Mouse (Mus musculus) left cerebral cortex, postnatal 25 days (tissue): ENCODE data around the gene Bzw1. TPM values are rescaled to one million over a fixed set of nuclear protein-coding genes. Genes with fewer than 3 reads are reported as not detected.

Experiments used
- DNase-seq, 2 experiments: peaks; one replicate each; pipeline ENCODE4 v3.0.0; 2022; ENCODE audit warnings: low spot score in 2 of 2, mixed read lengths in 1 of 2
- intact Hi-C: fragments of 180-260 bp; cut with DNase I; formaldehyde crosslinking; loops from one replicate; pipeline ENCODE4 v1.15.1; 2025
- total RNA-seq, 2 experiments: library from RNA; stranded (reverse); gene quantifications; 2 replicates each; pipeline ENCODE4 v1.2.3; 2021

Gene Bzw1
- total RNA-seq, 2 experiments from 2014 or later, result 164 to 173 TPM

DNA sequence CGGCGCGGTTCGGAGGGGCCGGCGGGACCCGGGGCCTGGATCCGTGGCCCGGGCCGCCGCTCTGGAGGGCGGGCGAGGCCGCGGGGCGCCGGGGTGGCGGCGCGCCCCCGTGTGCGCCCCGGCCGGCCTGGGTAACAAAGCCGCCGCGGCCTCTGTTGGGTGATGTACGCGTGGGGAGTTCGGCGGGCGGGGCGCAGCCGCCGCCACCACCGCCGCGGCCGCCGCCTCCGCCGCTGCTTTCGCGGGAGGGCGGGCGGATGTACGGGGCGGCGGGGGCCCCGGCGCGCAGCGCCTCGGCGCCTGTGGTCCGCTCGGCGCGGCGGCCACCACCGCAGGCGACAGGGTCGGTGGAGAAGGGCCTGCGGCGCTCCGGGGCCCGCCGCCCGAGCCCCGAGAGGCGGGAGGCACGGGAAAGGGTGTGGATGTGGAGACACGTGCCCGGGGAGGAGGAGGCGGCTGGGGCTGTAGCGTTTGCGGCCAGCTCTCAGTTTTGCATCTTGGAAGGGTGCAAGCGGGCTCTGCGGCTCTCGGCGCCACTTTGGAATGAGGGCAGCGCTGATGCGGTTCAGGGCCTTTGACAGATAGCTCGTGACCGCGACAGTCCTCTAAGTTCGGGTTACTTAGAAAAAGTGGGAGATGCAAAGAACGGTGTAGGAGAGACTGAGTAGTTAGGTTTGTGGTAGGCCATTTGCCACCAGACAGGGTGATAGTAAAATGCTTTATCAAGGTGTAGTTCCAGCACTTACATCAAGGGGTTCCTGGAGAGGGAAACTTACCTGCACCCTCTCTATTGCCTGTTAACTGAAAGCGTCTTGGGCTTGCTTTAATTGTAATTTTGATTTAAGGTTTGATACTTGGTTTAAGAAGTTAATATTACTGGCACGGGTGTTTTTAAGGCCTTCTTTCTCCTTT, 842 bp downstream of the Bzw1 start:
- peak; percentile 56 to 66 for DNase-seq
- intact Hi-C loops, result loop anchor here (2.0 to 10.0 kb wide), 2 partner anchors 51 to 969 kb away; partner anchors contain the start of genes Nif3l1 and Ppil3

DNA sequence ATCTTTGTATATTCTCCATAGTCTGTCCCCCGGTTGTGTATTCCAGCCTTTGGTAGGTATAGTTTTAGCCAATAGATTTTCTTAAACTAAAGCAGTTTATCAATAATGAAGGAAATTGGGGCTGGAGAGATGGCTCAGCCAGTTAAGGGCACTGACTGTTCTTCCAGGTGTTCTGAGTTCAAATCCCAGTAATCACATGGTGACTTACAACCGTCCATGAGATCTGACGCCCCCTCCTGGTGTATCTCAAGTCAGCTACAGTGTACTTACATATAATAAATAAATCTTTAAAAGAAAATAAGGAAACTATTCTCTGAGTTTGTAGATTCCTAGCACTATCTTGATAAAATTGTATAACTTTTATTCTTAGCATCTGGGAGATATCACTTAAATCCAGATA, 2.6 kb downstream of the Bzw1 start:
- DNase-seq, result no peak
- intact Hi-C loops, result loop anchor here (10.0 kb wide), 1 partner anchor 971 kb away; no protein-coding TSS in a partner anchor

DNA sequence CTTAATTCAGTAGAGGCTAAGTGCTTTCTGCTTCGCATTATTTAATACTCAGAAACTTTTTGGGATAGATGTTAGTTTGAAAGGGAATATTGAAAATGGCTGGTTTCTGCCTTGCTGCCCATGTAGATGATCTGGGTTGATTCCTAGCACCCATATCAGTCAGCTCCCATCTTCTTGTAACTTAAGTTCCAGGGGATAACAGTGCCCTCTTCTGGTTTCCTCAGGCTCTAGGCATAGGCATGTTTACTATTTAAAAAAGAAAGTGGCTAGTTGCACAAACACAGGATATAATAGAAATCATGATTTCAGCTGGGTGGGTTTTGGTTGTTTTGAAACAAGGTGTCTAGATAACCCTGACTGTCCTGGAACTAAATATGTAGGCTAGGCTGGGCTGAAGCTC, 3.5 kb downstream of the Bzw1 start:
- no peak for DNase-seq
- intact Hi-C loops, result loop anchor here (10.0 kb wide), 1 partner anchor 971 kb away; no protein-coding TSS in a partner anchor

DNA sequence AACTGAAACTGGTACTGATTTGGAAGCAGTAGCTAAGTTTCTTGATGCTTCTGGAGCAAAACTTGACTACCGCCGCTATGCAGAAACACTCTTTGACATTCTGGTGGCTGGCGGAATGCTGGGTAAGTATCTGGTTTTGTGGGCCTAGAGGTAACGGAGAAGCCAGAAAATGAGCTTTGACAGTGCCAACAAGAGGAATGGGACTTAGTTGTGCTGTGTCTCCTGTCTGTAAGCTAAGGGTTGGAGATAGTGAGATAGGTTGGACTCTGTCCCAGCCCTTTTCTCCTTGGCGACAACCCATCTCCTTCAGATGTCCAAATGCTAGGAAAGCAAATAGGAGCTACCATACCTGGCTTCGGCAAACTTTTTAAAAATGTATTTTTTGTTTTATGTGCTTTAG, 5.0 kb downstream of the Bzw1 start:
- DNase-seq, result no peak
- intact Hi-C loops, result loop anchor here (10.0 kb wide), 1 partner anchor 973 kb away; no protein-coding TSS in a partner anchor

DNA sequence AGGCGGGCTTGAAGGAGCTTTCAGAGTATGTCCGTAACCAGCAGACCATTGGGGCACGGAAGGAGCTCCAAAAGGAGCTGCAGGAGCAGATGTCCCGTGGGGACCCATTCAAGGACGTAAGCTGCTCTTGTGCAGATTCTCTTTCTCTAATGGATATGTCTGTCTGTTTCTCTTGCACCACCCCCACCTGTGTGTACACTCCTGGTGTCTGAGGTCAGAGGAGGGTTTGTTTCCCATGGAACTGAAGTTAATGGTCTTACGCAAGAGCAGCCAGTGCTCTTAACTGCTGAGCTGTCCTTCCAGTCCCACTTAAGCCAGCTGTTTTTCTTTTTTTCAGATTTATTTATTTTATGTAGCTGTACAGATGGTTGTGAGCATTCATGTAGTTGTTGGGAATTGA, 8.7 kb downstream of the Bzw1 start:
- intact Hi-C loops, result no loop called here
- no peak for DNase-seq

DNA sequence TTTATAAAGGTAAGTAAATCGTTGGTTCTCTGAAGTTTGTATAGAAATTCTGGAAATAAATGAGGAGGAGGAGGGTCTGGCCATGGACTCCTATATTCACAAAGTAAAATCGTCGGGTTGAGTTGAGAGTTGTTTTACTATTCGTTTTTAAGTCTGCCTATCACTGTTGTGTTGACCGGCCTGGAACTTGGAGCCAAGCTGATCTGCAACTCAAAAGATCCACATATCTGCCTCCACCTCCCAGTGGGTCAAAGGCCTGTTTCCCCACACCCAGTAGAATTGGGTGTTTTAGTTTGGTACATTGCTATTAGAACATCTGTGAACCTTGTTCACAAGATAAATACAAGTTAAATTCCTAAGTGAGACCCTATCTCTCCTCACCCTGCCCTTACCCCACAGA, 11.0 kb downstream of the Bzw1 start:
- intact Hi-C loops, result loop anchor here (2.0 kb wide), 1 partner anchor 13 kb away; no protein-coding TSS in a partner anchor
- DNase-seq, result no peak

DNA sequence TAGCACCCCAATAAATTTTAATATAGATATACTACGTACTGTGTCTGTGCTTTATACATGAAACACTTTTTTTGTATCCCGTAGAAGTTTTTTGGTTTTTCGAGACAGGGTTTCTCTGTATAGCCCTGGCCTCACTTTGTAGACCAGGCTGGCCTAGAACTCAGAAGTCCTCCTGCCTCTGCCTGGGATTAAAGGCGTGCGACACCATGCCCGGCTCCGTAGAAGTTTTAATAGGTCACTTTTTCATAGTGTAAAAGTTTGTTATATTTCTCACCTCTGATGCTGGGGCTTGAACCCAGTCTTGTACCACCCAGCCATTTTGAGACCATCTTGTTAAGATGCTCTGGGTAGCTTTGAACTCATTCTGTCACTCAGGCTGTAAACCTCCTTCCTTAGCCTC, 14.6 kb downstream of the Bzw1 start:
- intact Hi-C loops, result no loop called here
- no peak for DNase-seq

DNA sequence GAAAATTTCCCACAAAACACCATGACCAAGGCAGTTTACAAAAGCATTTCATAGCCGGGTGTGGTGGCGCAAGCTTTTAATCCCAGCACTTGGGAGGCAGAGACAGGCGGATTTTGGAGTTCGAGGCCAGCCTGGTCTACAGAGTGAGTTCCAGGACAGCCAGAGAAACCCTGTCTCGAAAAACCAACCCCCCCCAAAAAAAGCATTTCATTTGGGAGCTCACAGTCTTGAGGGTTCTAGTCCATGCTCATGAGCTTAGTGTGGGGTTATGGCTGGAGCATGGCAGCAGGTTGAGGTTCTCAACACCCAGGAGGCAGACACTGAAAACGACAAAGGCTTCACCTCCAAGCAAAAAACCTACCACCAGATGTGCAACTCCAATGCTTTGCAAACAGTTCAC, 15.4 kb downstream of the Bzw1 start:
- intact Hi-C loops, result no loop called here
- DNase-seq, result no peak

DNA sequence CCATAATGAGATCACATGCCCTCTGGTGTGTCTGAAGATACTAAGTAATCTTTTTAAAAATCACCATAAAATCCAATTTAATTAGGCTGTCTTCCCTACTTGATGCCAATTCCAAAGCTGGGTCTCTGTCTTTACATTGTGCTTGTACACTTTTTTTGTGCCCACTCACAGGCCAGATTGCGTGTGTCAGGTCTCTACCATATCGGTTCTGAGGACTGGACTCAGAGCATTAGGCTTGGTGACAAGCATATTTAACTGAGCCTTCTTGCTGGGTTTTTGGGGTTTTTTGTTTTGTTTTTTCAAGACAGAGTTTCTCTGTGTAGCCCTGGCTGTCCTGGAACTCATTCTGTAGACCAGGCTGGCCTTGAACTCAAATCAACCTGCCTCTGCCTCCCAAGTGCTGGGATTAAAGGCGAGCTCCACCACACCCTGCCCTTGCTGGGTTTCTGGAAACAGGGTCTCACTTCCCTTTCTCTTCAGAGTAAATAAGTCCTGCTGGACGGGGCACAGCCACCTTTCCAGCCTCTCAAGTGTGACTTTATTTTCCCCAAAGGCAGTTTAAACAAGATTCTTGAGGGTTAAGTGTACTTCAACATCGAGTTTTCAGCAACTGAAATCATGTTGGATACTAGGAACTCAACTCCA, 17.0 kb downstream of the Bzw1 start:
- DNase-seq, result no peak
- intact Hi-C loops, result no loop called here

DNA sequence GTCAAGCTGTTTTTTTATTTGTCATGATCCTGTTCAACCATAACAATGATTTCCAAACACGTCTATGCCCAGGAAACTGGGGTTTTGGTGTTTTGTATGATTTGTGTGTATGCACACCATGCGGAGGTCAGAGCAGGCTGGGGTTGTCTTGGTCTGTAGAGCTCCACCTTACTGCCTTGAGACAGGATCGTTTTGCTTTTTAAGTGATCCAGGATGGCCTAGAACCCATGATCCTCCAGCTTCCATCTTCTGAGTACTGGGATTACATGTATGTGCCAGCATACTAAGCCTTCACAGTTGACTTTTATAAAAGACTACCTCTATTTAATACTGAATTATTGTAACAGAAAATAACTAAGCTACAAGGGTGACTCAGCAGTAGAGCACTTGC, 17.5 kb downstream of the Bzw1 start:
- DNase-seq, result no peak

DNA sequence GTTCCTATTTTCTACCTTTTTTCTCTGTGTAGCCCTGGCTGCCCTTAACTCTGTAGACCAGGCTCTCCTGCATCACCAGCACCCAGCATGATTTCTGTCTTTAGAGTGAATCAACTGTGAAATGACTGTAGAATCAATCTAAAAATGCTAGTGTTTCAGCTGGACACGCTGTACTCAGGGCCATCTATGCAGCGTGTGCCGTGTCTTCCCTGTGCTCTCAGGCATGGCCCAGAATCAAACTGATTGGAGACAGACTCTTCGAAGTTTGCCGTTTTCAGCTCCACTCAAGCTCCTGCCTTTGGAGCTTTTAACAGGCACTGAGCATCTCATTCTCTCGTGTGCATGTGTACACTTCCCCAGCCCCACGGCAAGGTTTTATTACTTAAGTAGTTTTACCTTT, 18.1 kb downstream of the Bzw1 start:
- intact Hi-C loops, result no loop called here
- no peak for DNase-seq

More for the DNA sequence above, 17.5 kb downstream of the Bzw1 start:
- intact Hi-C loops, result no loop called here

DNA sequence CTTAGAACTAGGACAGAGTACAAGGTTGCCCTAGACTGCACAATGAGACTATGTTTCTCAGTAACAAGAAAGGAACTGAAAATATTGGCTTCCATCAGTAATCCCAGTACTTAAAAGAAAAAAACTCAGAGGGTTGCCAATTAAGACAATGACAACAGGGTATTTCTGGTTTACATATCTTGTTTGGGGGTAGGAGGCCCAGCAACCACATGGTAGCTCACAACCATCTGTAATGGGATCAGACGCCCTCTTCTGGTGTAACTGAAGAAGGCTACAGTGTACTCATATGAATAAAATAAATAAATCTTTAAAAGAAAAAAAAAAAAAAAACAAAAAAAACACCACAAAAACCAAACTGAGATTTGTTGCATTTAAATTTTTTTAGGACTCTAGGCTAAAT, 22.7 kb downstream of the Bzw1 start:
- intact Hi-C loops, result no loop called here
- DNase-seq, result no peak

DNA sequence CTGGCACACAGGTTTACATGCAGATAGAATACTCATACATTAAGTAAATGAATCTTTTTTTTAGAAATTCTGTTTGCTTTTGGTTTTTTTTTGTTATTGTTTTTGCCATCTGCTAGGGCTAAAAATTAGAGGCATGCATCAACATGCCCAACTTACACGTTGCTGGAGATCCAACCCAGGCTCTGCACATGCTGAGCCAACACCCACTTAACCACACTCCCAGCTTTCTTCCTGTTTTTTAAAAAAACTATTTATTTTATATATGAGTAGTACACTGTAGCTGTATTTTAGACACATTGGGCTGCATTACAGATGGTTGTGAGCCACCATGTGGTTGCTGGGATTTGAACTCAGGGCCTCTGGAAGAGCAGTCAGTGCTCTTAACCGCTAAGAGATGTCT, 23.4 kb downstream of the Bzw1 start:
- intact Hi-C loops, result loop anchor here (2.0 kb wide), 1 partner anchor 13 kb away; no protein-coding TSS in a partner anchor
- DNase-seq, result no peak

DNA sequence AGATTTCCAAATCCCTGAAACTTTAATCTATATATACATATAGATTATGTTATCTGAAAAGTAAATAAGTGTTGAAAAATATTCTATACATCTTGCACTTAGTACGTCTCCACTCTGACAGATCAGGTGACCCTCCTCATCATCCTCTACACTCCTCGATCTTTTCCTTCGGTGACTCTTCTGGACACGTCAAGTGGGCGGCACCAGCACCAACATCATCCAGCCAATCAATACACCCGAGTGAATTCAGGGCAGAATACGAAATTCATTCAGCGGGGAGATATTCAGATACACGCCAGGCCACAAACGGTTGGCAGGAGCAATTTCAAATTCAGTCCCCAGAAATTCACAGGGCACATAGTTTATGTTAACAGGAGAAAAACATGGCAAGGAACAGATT, 27.3 kb downstream of the Bzw1 start:
- DNase-seq, result no peak
- intact Hi-C loops, result no loop called here

DNA sequence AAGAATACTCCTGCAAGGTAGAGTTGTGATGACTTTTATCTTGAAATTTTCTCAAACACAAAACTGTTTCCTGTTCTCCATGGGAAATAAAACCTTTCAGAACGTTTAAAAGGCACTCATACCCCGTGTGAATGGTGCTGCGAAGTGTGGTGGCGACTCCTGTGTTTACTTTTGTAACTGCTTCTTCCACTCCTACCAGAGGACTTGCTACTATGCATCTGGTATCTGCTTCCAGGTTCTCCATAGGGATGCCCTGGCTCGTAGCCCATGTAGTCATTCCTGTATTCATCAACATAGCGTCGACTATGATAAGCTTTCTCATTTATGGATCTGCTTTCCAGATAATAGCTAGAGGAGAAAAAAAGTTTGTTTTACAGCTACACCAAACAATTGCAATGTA, 28.3 kb downstream of the Bzw1 start:
- peak in 1 of 2 experiments; percentile 17 for DNase-seq
- intact Hi-C loops, result no loop called here

DNA sequence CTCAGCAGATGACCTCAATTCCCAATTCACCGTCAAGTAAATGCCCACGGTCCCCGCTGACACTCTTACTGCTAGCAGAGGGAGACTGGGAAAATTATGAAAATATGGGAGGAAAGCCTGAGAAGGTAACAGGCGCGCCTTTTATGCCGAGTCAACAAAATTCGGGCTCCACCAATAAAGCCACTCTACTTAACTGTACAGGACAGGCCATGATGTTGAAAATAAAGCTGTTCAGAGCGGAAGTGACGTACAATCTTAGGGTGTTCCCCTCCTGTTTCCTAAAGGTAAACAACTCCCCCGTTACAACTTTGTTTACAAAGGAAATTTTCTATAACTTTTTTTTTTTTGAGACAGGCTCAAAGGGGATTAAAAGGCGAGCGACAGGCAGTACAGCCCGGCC, 30.2 kb downstream of the Bzw1 start:
- intact Hi-C loops, result no loop called here
- peak in 1 of 2 experiments; percentile 28 for DNase-seq

DNA sequence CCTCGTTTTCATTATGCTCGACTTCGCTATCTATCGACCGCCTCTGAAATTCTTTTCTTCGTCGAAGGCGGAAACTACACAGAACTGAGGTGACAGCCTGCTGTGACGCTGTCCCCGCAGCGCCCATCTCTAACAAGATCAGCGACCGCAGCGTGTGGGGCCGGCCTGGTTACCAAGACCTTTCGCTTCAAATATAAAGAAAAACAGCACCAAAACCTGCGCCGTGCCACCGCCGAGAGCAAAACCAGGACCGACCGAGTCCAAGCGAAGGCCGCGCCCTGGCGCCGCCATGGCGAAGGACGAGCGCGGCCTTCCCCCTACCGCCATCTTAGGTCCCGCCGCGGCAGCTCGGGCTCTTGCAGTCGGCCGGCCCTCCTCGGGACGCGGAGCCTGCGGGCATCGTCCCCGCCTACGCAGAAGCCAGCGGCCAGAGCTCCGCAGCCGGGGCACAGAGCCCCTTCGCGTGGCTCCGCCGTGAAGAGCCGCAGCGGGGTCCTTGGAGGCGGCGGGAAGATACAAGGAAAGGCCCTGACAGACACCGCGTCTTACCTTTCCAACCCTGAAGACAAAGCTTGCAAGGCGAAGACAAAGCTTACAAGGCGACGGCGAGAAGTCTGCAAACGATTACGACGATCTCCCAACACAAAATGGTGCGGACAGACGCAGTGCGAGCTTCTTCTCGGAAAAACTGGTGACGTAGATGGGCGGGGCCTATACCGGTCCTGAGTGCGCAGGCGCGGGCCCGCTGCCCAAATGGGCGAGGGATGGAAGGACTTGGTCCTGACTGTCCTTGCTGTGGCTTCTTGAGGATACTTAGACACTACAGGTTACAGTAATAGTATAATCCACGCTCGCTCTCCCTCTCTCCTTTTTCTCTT, 30.9 kb downstream of the Bzw1 start, which contains the start of gene Clk1:
Gene Clk1, minus strand, starts transcription at position 696 of the 878 bp plus-strand sequence.
- intact Hi-C loops, result no loop called here
- peak; percentile 94 to 97 for DNase-seq

DNA sequence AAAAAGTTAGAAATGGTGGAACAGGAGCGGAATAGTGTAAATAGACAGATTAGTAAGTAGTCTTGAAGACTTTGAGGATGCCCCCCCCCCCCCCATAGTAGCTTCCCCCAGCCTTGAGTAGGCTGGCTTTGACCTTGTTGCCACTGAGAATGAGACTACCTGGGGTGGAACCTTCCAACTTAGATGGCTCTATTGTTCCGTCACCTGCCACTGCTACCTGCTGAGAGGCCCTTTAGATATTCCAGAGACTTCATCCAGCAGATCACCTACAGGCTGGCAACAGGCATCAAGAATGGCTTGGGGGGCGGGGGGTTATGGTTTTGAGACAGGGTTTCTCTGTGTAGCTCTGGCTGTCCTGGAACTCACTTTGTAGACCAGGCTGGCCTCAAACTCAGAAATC, 31.9 kb downstream of the Bzw1 start:
- intact Hi-C loops, result no loop called here
- no peak for DNase-seq

DNA sequence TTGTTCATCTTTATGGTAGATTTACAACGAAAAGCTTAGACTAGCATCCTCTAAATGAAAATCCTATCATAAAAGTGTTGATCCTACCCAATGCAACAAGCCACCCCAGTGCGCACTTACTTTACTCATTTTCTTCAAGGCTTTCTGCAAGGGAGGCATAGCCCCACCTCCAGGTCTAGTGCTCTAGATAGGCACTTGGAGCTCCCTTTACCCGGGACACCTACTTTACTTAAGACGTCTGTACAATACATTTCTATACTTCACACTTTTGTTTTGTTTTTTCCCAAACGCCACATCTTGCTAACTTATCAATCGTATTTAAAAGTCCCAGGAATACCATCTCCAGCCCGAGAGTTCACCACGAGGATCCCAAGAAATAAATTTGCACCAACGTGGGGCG, 52.0 kb downstream of the Bzw1 start:
- DNase-seq, result no peak
- intact Hi-C loops, result loop anchor here (2.0 kb wide), 1 partner anchor 52 kb away; the partner anchor contains the start of gene Bzw1
